Mouse (Mus musculus): ENCODE measurements at regions not wholly inside any gene's neighbourhood (a gene's known extent, or its start where the extent isn't known, plus 50 kb on each side); places are given as distances from the start of the nearest gene placed in this dataset.

- H3K4me3 ChIP-seq (ENCODE audit: insufficient read depth in 1 of 2, low read depth in 1 of 2, low read length in 2 of 2, poor library complexity in 1 of 2, severe bottlenecking in 1 of 2) = no peak overlapping the region
- no peak for TF ChIP-seq ZC3H11A (IDR thresholded peaks at IDR 0.05; ENCODE audit: borderline replicate concordance, low read depth, low read length)
- TF ChIP-seq CHD2 (IDR thresholded peaks at IDR 0.05; ENCODE audit: low read depth, low read length) = no peak
- TF ChIP-seq ZNF384 (IDR thresholded peaks at IDR 0.05; ENCODE audit: low read depth, low read length) = no peak
- TF ChIP-seq HCFC1 (IDR thresholded peaks at IDR 0.05; ENCODE audit: borderline replicate concordance, insufficient read depth, low read length) = no peak
- TF ChIP-seq MAFK (IDR thresholded peaks at IDR 0.05; ENCODE audit: insufficient read depth, low read depth, low read length) = no peak
- in situ Hi-C loops (cut with MboI; ENCODE audit: low sequenced_read_pairs in 2 of 2, unreplicated experiment in 2 of 2) = no loop called here
- H3K9me3 ChIP-seq (ENCODE audit: control insufficient read depth, insufficient read depth, low read depth, low read length) = no peaks in the 10 kb centered on the region
- no peaks in the 10 kb centered on the region for H3K36me3 ChIP-seq (ENCODE audit: control insufficient read depth, insufficient read depth, low read length, poor library complexity, severe bottlenecking)
- no peak overlapping the region for H3K9ac ChIP-seq (ENCODE audit: insufficient read depth, low read depth, low read length, poor library complexity, severe bottlenecking)
- H3K4me1 ChIP-seq (ENCODE audit: control insufficient read depth in 2 of 2, insufficient read depth in 2 of 2, low read length in 2 of 2, poor library complexity in 1 of 2) = no peaks in the 10 kb centered on the region
- no peak overlapping the region for H3K27ac ChIP-seq (ENCODE audit: insufficient read depth, low read depth, low read length, poor library complexity, severe bottlenecking)
- no peak for DNase-seq (ENCODE audit: low read depth, low spot score)
These were observed 171.5 kb upstream of the Usp24 start for GRCm38 (mm10) chr4:106144351-106145116.

- DNase-seq (ENCODE audit: low read depth, low spot score) = no peak
- Histone ChIP-seq H3K4me3 (ENCODE audit: insufficient read depth in 1 of 2, low read depth in 1 of 2, low read length in 2 of 2, poor library complexity in 1 of 2, severe bottlenecking in 1 of 2) (no peak overlapping the region), H3K9me3 (ENCODE audit: control insufficient read depth, insufficient read depth, low read depth, low read length) (no peaks in the 10 kb centered on the region), H3K4me1 (ENCODE audit: control insufficient read depth in 2 of 2, insufficient read depth in 2 of 2, low read length in 2 of 2, poor library complexity in 1 of 2) (no peaks in the 10 kb centered on the region), H3K36me3 (ENCODE audit: control insufficient read depth, insufficient read depth, low read length, poor library complexity, severe bottlenecking) (no peaks in the 10 kb centered on the region), H3K9ac (ENCODE audit: insufficient read depth, low read depth, low read length, poor library complexity, severe bottlenecking) (no peak overlapping the region), H3K27ac (ENCODE audit: insufficient read depth, low read depth, low read length, poor library complexity, severe bottlenecking) (no peak overlapping the region)
- TF ChIP-seq HCFC1 (IDR thresholded peaks at IDR 0.05; ENCODE audit: borderline replicate concordance, insufficient read depth, low read length) (no peak), ZNF384 (IDR thresholded peaks at IDR 0.05; ENCODE audit: low read depth, low read length) (no peak)
- in situ Hi-C loops (cut with MboI; ENCODE audit: low sequenced_read_pairs in 2 of 2, unreplicated experiment in 2 of 2) = no loop called here
These were observed 169.0 kb upstream of the Usp24 start for GRCm38 (mm10) chr4:106146919-106147460.

GRCm38 (mm10) chr4:106148866-106149265 lies 167.1 kb upstream of the Usp24 start:
- H3K27ac ChIP-seq (ENCODE audit: insufficient read depth, low read depth, low read length, poor library complexity, severe bottlenecking) = no peak overlapping the region
- H3K9me3 ChIP-seq (ENCODE audit: control insufficient read depth, insufficient read depth, low read depth, low read length) = no peaks in the 10 kb centered on the region
- H3K4me3 ChIP-seq (ENCODE audit: insufficient read depth in 1 of 2, low read depth in 1 of 2, low read length in 2 of 2, poor library complexity in 1 of 2, severe bottlenecking in 1 of 2) = no peak overlapping the region
- no peak overlapping the region for H3K9ac ChIP-seq (ENCODE audit: insufficient read depth, low read depth, low read length, poor library complexity, severe bottlenecking)
- no peak for DNase-seq (ENCODE audit: low read depth, low spot score)
- TF ChIP-seq ZC3H11A (IDR thresholded peaks at IDR 0.05; ENCODE audit: borderline replicate concordance, low read depth, low read length) = no peak
- TF ChIP-seq MAFK (IDR thresholded peaks at IDR 0.05; ENCODE audit: insufficient read depth, low read depth, low read length) = no peak
- TF ChIP-seq ZNF384 (IDR thresholded peaks at IDR 0.05; ENCODE audit: low read depth, low read length) = no peak
- H3K4me1 ChIP-seq (ENCODE audit: control insufficient read depth in 2 of 2, insufficient read depth in 2 of 2, low read length in 2 of 2, poor library complexity in 1 of 2) = no peaks in the 10 kb centered on the region
- in situ Hi-C loops (cut with MboI; ENCODE audit: low sequenced_read_pairs in 2 of 2, unreplicated experiment in 2 of 2) = no loop called here
- no peaks in the 10 kb centered on the region for H3K36me3 ChIP-seq (ENCODE audit: control insufficient read depth, insufficient read depth, low read length, poor library complexity, severe bottlenecking)

GRCm38 (mm10) chr4:106149471-106150048 lies 166.5 kb upstream of the Usp24 start:
- H3K4me1 ChIP-seq (ENCODE audit: control insufficient read depth in 2 of 2, insufficient read depth in 2 of 2, low read length in 2 of 2, poor library complexity in 1 of 2) = no peaks in the 10 kb centered on the region
- H3K9ac ChIP-seq (ENCODE audit: insufficient read depth, low read depth, low read length, poor library complexity, severe bottlenecking) = no peak overlapping the region
- H3K36me3 ChIP-seq (ENCODE audit: control insufficient read depth, insufficient read depth, low read length, poor library complexity, severe bottlenecking) = no peaks in the 10 kb centered on the region
- no peaks in the 10 kb centered on the region for H3K9me3 ChIP-seq (ENCODE audit: control insufficient read depth, insufficient read depth, low read depth, low read length)
- DNase-seq (ENCODE audit: low read depth, low spot score) = no peak
- H3K4me3 ChIP-seq (ENCODE audit: insufficient read depth in 1 of 2, low read depth in 1 of 2, low read length in 2 of 2, poor library complexity in 1 of 2, severe bottlenecking in 1 of 2) = no peak overlapping the region
- H3K27ac ChIP-seq (ENCODE audit: insufficient read depth, low read depth, low read length, poor library complexity, severe bottlenecking) = no peak overlapping the region
- no peak for TF ChIP-seq MAFK (IDR thresholded peaks at IDR 0.05; ENCODE audit: insufficient read depth, low read depth, low read length)
- TF ChIP-seq HCFC1 (IDR thresholded peaks at IDR 0.05; ENCODE audit: borderline replicate concordance, insufficient read depth, low read length) = no peak
- TF ChIP-seq ZNF384 (IDR thresholded peaks at IDR 0.05; ENCODE audit: low read depth, low read length) = no peak
- no peak for TF ChIP-seq ZC3H11A (IDR thresholded peaks at IDR 0.05; ENCODE audit: borderline replicate concordance, low read depth, low read length)
- TF ChIP-seq CHD2 (IDR thresholded peaks at IDR 0.05; ENCODE audit: low read depth, low read length) = no peak
- in situ Hi-C loops (cut with MboI; ENCODE audit: low sequenced_read_pairs in 2 of 2, unreplicated experiment in 2 of 2) = no loop called here
